Mouse (Mus musculus) ES-E14 (cell line): ENCODE measurements around the gene Fbxo46.

ENCODE experiments used
- CHD2 ChIP-seq: IDR thresholded peaks from 2 replicates; pipeline ENCODE4 v1.6.1; 2014; ENCODE audit warnings: mild to moderate bottlenecking, low read depth, low read length, inconsistent platforms
- MAFK ChIP-seq: IDR thresholded peaks from 2 replicates; pipeline ENCODE4 v1.6.1; 2014; ENCODE audit warnings: mild to moderate bottlenecking, low read depth, low read length, inconsistent platforms; ENCODE audit not compliant: insufficient read depth
- ZC3H11A ChIP-seq: IDR thresholded peaks from 2 replicates; pipeline ENCODE4 v1.6.1; 2012; ENCODE audit warnings: low read depth, mild to moderate bottlenecking, inconsistent platforms, low read length, borderline replicate concordance
- ZNF384 ChIP-seq: IDR thresholded peaks from 2 replicates; pipeline ENCODE4 v1.6.1; 2012; ENCODE audit warnings: low read depth, low read length, inconsistent platforms

DNA sequence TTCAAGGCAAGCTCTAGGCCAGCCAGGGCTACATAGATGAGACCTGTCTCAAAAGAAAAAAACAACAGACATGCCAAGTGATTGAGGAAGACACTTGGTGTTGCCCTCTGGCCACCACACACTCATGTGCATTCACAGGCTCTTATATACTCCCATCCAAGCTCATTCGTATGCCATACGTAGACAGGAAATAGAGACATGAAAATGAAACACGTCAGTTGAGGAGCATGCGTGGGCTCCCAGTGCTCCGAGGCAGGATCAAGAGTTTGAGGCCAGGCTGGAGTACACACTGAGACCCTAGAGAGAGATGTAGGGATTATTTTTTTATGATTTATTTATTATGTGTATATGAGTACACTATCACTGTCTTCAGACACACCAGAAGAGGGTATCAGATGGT is 9.7 kb downstream of the Fbxo46 start:
- TF ChIP-seq ZC3H11A (no peak), ZNF384 (no peak), CHD2 (no peak), MAFK (no peak)
